Mouse (Mus musculus): ENCODE data around the gene Psors1c2. TPM values are rescaled to one million over a fixed set of nuclear protein-coding genes. Genes with fewer than 3 reads are reported as not detected.

Psors1c2 gene
- total and polyA plus RNA-seq, 2 experiments from 2014 or later = 0.14 TPM; not detected in 1

DNA sequence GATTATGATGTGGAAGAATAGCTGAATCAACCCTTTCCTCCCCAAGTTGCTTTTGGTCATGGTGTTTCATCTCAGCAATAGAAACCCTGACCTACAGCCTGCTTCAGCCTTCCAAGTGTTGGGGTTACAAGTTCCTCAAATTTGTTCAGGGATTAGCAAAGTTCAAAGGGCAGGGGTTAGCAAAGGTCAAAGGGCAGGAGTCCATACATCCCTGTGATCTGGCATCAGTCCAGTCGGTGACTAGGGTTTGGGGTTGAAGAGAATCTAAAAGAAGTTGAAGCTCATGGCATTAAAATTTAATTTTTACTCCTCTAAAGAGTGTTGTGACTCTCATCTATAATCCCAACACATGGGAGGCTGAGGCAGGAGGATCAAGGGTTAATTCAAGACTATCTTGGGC lies 5.5 kb downstream of the Psors1c2 start:
- H3K9me3 ChIP-seq (replicated peaks; ENCODE audit: control insufficient read depth, low read length) = no peaks in the 10 kb centered on the region
- no peak overlapping the region for H3K27ac ChIP-seq (ENCODE audit: low read depth)
- H3K27me3 ChIP-seq (ENCODE audit: control insufficient read depth, insufficient read depth, low read length) = no peaks in the 10 kb centered on the region
- no peak overlapping the region for H3K9ac ChIP-seq (replicated peaks; ENCODE audit: low read depth, low read length)
- H3K4me3 ChIP-seq (ENCODE audit: low read depth, low read length) = no peak overlapping the region
- no peak overlapping the region for H3K4me2 ChIP-seq (ENCODE audit: low read depth, low read length)
- DNase-seq (ENCODE audit: low spot score) (no peak), ATAC-seq (ENCODE audit: insufficient read depth, low read depth) (no peak)
- no peak for TF ChIP-seq EP300 (IDR thresholded peaks at IDR 0.05; ENCODE audit: low read depth)
- no peak for TF ChIP-seq CTCF (IDR thresholded peaks at IDR 0.05; ENCODE audit: low read depth)
- peaks cover 7% of the 10 kb centered on the region; the same call in 1 of the 2 replicates for H3K4me1 ChIP-seq (ENCODE audit: control insufficient read depth, insufficient read depth)
- no peaks in the 10 kb centered on the region for H3K36me3 ChIP-seq (replicated peaks; ENCODE audit: control insufficient read depth, insufficient read depth, low read length)
- 67% methylated on average over 1 of the region's 1 CpGs for WGBS

DNA sequence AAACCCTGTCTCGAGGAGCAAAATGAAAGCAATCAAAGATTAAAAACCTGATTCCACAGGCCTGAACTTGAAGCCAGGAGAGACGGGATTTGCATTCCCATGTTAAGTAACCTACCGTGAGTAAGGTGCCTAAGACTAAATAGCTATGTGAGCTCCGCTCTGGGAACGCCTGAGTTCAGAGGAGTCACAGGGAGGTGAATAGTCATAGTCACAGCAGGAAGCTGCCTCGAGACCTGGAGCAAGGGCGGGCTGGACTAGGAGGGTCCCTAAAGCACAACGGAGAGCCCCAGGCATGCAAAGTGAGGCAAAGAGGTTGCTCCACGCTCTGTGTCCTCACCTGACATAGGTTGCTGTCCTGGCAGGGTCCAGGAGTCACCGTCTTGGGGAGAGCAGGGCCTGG lies 6.5 kb downstream of the Psors1c2 start:
- ATAC-seq (ENCODE audit: insufficient read depth, low read depth) = no peak
- no peaks in the 10 kb centered on the region for H3K9me3 ChIP-seq (replicated peaks; ENCODE audit: control insufficient read depth, low read length)
- H3K9ac ChIP-seq (replicated peaks; ENCODE audit: low read depth, low read length) = no peak overlapping the region
- no peak overlapping the region for H3K27ac ChIP-seq (ENCODE audit: low read depth)
- H3K27me3 ChIP-seq (ENCODE audit: control insufficient read depth, insufficient read depth, low read length) = no peaks in the 10 kb centered on the region
- peaks cover 12% of the 10 kb centered on the region; the same call in 1 of the 2 replicates for H3K4me1 ChIP-seq (ENCODE audit: control insufficient read depth, insufficient read depth)
- no peak overlapping the region for H3K4me3 ChIP-seq (ENCODE audit: low read depth, low read length)
- TF ChIP-seq EP300 (IDR thresholded peaks at IDR 0.05; ENCODE audit: low read depth) (no peak), CTCF (IDR thresholded peaks at IDR 0.05; ENCODE audit: low read depth) (no peak)
- no peak for DNase-seq (ENCODE audit: low spot score)
- WGBS = 60% methylated on average over 10 of the region's 10 CpGs
- no peak overlapping the region for H3K4me2 ChIP-seq (ENCODE audit: low read depth, low read length)
- H3K36me3 ChIP-seq (replicated peaks; ENCODE audit: control insufficient read depth, insufficient read depth, low read length) = no peaks in the 10 kb centered on the region

GRCm38 (mm10) chr17:35542761-35543411 lies 9.9 kb downstream of the Psors1c2 start:
- Histone ChIP-seq H3K4me3 (ENCODE audit: low read depth, low read length) (peak overlapping the region; percentile 16; the same call in 1 of the 2 replicates), H3K27ac (ENCODE audit: low read depth) (peak overlapping the region; percentile 15; the same call in 1 of the 2 replicates), H3K9me3 (replicated peaks; ENCODE audit: control insufficient read depth, low read length) (no peaks in the 10 kb centered on the region), H3K36me3 (replicated peaks; ENCODE audit: control insufficient read depth, insufficient read depth, low read length) (no peaks in the 10 kb centered on the region), H3K9ac (replicated peaks; ENCODE audit: low read depth, low read length) (peak overlapping the region; percentile 0; the same call in 1 of the 2 replicates), H3K4me2 (ENCODE audit: low read depth, low read length) (peak overlapping the region; percentile 37), H3K4me1 (ENCODE audit: control insufficient read depth, insufficient read depth) (peaks cover 12% of the 10 kb centered on the region; the same call in 1 of the 2 replicates), H3K27me3 (ENCODE audit: control insufficient read depth, insufficient read depth, low read length) (no peaks in the 10 kb centered on the region)
- WGBS = 76% methylated on average over 15 of the region's 15 CpGs
- DNase-seq (ENCODE audit: low spot score) (no peak), ATAC-seq (ENCODE audit: insufficient read depth, low read depth) (no peak)
- no peak for TF ChIP-seq CTCF (IDR thresholded peaks at IDR 0.05; ENCODE audit: low read depth)
- TF ChIP-seq EP300 (IDR thresholded peaks at IDR 0.05; ENCODE audit: low read depth) = no peak

GRCm38 (mm10) chr17:35543412-35543861 lies 10.4 kb downstream of the Psors1c2 start:
- Histone ChIP-seq H3K27ac (ENCODE audit: low read depth) (peak overlapping the region; percentile 15; the same call in 1 of the 2 replicates), H3K4me3 (ENCODE audit: low read depth, low read length) (peak overlapping the region; percentile 16; the same call in 1 of the 2 replicates), H3K27me3 (ENCODE audit: control insufficient read depth, insufficient read depth, low read length) (no peaks in the 10 kb centered on the region), H3K4me2 (ENCODE audit: low read depth, low read length) (peak overlapping the region; percentile 37), H3K36me3 (replicated peaks; ENCODE audit: control insufficient read depth, insufficient read depth, low read length) (no peaks in the 10 kb centered on the region), H3K9me3 (replicated peaks; ENCODE audit: control insufficient read depth, low read length) (no peaks in the 10 kb centered on the region), H3K4me1 (ENCODE audit: control insufficient read depth, insufficient read depth) (peaks cover 14% of the 10 kb centered on the region; the same call in 1 of the 2 replicates), H3K9ac (replicated peaks; ENCODE audit: low read depth, low read length) (peak overlapping the region; percentile 0; the same call in 1 of the 2 replicates)
- no peak; the same call in 1 of the 2 replicates for ATAC-seq (ENCODE audit: insufficient read depth, low read depth)
- DNase-seq (ENCODE audit: low spot score) = peak; percentile 7
- no peak for TF ChIP-seq EP300 (IDR thresholded peaks at IDR 0.05; ENCODE audit: low read depth)
- TF ChIP-seq CTCF (IDR thresholded peaks at IDR 0.05; ENCODE audit: low read depth) = no peak
- 31% methylated on average over 14 of the region's 14 CpGs for WGBS

DNA sequence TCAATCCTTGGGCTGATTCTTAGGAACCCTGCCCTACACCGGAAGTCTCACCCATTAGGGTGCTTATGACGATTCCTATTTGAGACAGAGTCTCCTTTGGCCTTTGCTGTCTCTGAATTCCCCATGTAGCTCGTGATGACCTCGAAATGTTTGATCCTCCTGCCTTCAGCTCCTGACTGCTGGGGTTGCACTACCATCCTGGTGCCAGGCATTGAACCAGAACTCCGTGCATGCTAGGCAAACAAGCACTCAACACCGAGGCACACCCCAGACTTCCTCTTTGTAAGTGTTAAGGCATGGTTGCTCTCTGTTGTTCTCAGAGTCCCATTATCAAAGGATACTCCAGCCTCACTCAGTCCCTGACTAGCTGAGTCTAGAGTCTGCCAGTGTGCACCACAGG lies 11.0 kb downstream of the Psors1c2 start:
- Histone ChIP-seq H3K27ac (ENCODE audit: low read depth) (peak overlapping the region; percentile 15; the same call in 1 of the 2 replicates), H3K4me1 (ENCODE audit: control insufficient read depth, insufficient read depth) (peaks cover 19% of the 10 kb centered on the region), H3K9me3 (replicated peaks; ENCODE audit: control insufficient read depth, low read length) (no peaks in the 10 kb centered on the region), H3K9ac (replicated peaks; ENCODE audit: low read depth, low read length) (no peak overlapping the region), H3K27me3 (ENCODE audit: control insufficient read depth, insufficient read depth, low read length) (no peaks in the 10 kb centered on the region), H3K4me3 (ENCODE audit: low read depth, low read length) (no peak overlapping the region), H3K36me3 (replicated peaks; ENCODE audit: control insufficient read depth, insufficient read depth, low read length) (no peaks in the 10 kb centered on the region), H3K4me2 (ENCODE audit: low read depth, low read length) (no peak overlapping the region)
- 63% methylated on average over 6 of the region's 6 CpGs for WGBS
- TF ChIP-seq EP300 (IDR thresholded peaks at IDR 0.05; ENCODE audit: low read depth) (no peak), CTCF (IDR thresholded peaks at IDR 0.05; ENCODE audit: low read depth) (no peak)
- ATAC-seq (ENCODE audit: insufficient read depth, low read depth) (no peak), DNase-seq (ENCODE audit: low spot score) (no peak)
